Mouse (Mus musculus) C2C12 (cell line): Measurements from ENCODE around the gene Mmab.

Experiments
- CEBPB ChIP-seq: IDR thresholded peaks from one replicate; pipeline ENCODE4 v1.6.1; 2011; ENCODE audit warnings: low read depth, mild to moderate bottlenecking, control low read depth, moderate library complexity
- CTCF ChIP-seq: IDR thresholded peaks from one replicate; pipeline ENCODE4 v1.5.1; 2011; ENCODE audit not compliant: control insufficient read depth, insufficient read depth, insufficient read length
- FOSL1 ChIP-seq: IDR thresholded peaks from one replicate; pipeline ENCODE4 v1.8.0; 2011; ENCODE audit warnings: mild to moderate bottlenecking, low read length; ENCODE audit not compliant: poor library complexity, insufficient read depth, severe bottlenecking
- MAX ChIP-seq: IDR thresholded peaks from one replicate; pipeline ENCODE4 v1.6.1; 2011; ENCODE audit warnings: mild to moderate bottlenecking, control low read depth
- MYOD1 ChIP-seq: IDR thresholded peaks from one replicate; pipeline ENCODE4 v1.6.1; 2011; ENCODE audit warnings: low read depth; ENCODE audit not compliant: control insufficient read depth, insufficient read length
- MYOG ChIP-seq: IDR thresholded peaks from one replicate; pipeline ENCODE4 v1.6.1; 2011; ENCODE audit not compliant: control insufficient read depth, insufficient read length; ENCODE audit errors: extremely low read depth
- USF1 ChIP-seq: IDR thresholded peaks from one replicate; pipeline ENCODE4 v1.6.1; 2011; ENCODE audit warnings: low read depth, mild to moderate bottlenecking, control low read depth, moderate library complexity

GRCm38 (mm10) chr5:114407810-114408209 is 36.0 kb downstream of the Mmab start:
- no peak for TF ChIP-seq CTCF
- TF ChIP-seq MYOD1 = no peak
- no peak for TF ChIP-seq USF1
- no peak for TF ChIP-seq FOSL1
- TF ChIP-seq CEBPB = no peak
- no peak for TF ChIP-seq MYOG
- TF ChIP-seq MAX = no peak
